Mouse (Mus musculus): ENCODE data around the gene Slc25a31. TPM values are rescaled to one million over a fixed set of nuclear protein-coding genes. Genes with fewer than 3 reads are reported as not detected.

Slc25a31 gene
- polyA plus RNA-seq, 1 experiment from 2014 or later, result 0.09 TPM

DNA sequence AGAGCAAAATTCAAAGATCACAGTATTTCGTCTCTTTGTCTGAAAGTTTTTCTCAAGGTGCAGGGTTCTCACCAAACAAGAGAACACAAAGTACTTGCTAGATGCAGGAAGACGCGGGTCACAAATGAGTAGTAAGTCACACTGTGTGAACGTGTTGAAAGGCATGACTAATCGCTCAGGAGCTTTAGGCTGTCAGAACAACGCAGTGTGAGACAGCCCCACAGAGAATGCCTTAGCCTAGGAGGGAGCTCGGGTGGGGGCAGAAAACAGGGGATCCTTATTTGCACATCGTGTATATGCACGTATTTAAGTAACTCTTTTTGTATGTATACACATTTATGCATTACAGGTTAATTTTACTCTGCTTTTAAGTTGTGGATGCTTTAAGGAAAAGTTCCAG is 21.8 kb upstream of the Slc25a31 start:
- peak; percentile 23 for DNase-seq (ENCODE audit: low spot score)
- Histone ChIP-seq H3K4me3 (peak overlapping the region; percentile 6; the same call in 1 of the 2 replicates), H3K27ac (peak overlapping the region; percentile 80), H3K9me3 (no peaks in the 10 kb centered on the region), H3K36me3 (peaks cover 11% of the 10 kb centered on the region), H3K27me3 (ENCODE audit: insufficient read depth, poor library complexity, severe bottlenecking) (no peaks in the 10 kb centered on the region), H3K4me1 (replicated peaks) (peaks cover 52% of the 10 kb centered on the region)
- WGBS, result 10% methylated on average over 9 of the region's 9 CpGs

DNA sequence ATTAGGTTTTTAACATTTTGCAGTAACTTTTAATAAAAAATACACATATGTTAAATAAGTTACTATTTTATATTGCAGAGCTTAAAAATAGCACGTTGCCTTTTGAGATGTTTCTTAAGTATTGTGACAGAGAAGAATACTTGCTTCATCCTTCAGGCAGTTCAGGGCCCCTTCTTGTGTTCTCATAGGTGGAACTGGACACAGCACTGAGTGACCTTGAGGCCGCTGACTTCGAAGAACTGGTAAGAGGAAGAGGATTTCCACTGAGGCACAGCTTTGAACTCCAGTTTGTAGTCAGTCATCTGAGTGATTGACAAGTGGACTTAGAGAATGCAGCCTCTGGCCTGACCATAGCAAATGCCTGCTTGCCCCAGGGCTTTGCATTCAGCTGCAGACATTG is 21.1 kb upstream of the Slc25a31 start:
- DNase-seq (ENCODE audit: low spot score), result peak; percentile 36
- WGBS, result 45% methylated on average over 3 of the region's 3 CpGs
- Histone ChIP-seq H3K27me3 (ENCODE audit: insufficient read depth, poor library complexity, severe bottlenecking) (no peaks in the 10 kb centered on the region), H3K27ac (peak overlapping the region; percentile 30), H3K4me1 (replicated peaks) (peaks cover 45% of the 10 kb centered on the region), H3K9me3 (no peaks in the 10 kb centered on the region), H3K36me3 (peaks cover 14% of the 10 kb centered on the region), H3K4me3 (no peak overlapping the region)

DNA sequence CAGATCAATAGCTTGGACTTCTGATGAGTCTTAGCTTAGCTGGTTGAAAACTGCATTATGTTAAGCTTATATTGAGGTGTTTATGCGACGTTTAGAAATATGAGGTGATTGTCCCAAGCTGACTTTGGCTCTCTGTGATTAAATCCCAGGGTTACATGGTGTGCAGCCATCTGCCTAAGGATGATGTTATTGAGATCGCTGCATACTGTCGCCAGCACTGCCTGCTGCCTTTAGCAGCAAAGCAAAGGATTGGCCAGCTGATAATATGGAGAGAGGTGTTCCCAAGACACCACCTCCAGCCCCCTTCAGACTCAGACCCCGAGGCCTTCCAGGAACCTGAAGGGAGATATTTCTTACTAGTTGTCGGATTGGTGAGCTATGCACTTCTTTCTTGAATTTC is 17.1 kb upstream of the Slc25a31 start:
- 87% methylated on average over 6 of the region's 6 CpGs for WGBS
- no peaks in the 10 kb centered on the region for H3K27me3 ChIP-seq (ENCODE audit: insufficient read depth, poor library complexity, severe bottlenecking)
- no peak for DNase-seq (ENCODE audit: low spot score)
- H3K36me3 ChIP-seq, result peaks cover 27% of the 10 kb centered on the region
- H3K9me3 ChIP-seq, result no peaks in the 10 kb centered on the region
- no peak overlapping the region for H3K27ac ChIP-seq
- no peak overlapping the region for H3K4me3 ChIP-seq
- H3K4me1 ChIP-seq (replicated peaks), result peaks cover 19% of the 10 kb centered on the region

DNA sequence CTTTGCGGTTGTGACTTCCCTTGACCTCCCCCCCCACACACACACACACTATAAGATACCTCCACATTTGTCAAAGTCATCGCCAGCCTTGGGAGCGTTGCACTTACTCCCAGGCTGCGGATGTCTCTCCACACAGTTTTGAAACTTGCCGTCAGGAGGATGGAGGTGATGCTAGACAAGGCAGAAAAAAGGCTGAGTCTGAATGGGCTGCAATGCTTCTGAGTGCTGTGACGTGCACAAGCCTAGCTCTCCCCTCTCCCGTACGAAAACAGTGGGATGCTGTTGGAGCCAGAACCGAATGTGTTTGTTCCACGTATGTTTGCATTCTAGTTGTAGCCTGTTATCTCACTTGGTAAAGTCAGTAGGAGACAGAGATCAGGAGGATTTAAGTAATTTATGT is 15.2 kb upstream of the Slc25a31 start:
- Histone ChIP-seq H3K4me3 (no peak overlapping the region), H3K27ac (no peak overlapping the region), H3K36me3 (peaks cover 39% of the 10 kb centered on the region), H3K9me3 (no peaks in the 10 kb centered on the region), H3K4me1 (replicated peaks) (peaks cover 1% of the 10 kb centered on the region), H3K27me3 (ENCODE audit: insufficient read depth, poor library complexity, severe bottlenecking) (no peaks in the 10 kb centered on the region)
- 91% methylated on average over 10 of the region's 10 CpGs for WGBS
- no peak for DNase-seq (ENCODE audit: low spot score)

DNA sequence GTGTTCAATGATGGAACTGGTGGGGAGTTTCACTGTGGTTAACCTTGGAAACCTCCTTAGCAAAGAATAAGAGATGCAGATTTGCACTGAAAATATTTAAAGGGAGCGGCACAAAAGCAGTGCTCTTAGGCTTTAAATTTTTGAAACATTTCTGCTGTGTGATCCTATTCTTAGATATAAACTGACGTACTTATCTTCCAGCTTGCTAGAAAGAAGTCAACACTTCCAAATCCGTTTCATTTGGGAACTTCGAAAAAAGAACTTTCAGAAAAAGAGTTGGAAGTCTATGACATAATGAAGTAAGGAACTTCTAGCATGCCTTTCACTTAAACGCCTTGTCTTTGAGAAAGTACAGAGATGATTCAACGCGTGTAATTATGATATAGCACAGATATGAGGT is 14.7 kb upstream of the Slc25a31 start:
- no peak for DNase-seq (ENCODE audit: low spot score)
- H3K36me3 ChIP-seq, result peaks cover 44% of the 10 kb centered on the region
- H3K27me3 ChIP-seq (ENCODE audit: insufficient read depth, poor library complexity, severe bottlenecking), result no peaks in the 10 kb centered on the region
- H3K9me3 ChIP-seq, result no peaks in the 10 kb centered on the region
- H3K4me3 ChIP-seq, result no peak overlapping the region
- no peaks in the 10 kb centered on the region for H3K4me1 ChIP-seq (replicated peaks)
- WGBS, result 94% methylated on average over 7 of the region's 7 CpGs
- no peak overlapping the region for H3K27ac ChIP-seq

DNA sequence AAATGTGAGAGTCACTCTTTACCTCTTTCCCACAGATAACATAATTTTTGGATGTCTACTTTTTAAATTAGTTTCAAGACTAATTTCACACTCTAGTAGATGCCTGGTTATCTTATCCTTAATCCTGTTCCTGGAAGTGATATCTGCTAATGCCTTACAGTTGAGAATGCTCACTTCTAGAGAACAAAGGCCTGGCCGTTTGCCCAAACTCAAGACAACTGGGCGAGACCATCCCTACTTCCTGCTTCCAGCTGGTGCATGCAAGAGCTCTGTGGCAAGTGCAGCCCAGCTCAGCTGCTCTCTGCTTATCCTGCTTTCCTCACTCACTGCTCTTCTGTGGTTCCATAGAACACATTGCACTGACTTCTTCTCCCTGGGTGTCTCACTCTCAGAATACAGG is 14.2 kb upstream of the Slc25a31 start:
- no peak for DNase-seq (ENCODE audit: low spot score)
- H3K4me3 ChIP-seq, result no peak overlapping the region
- no peaks in the 10 kb centered on the region for H3K4me1 ChIP-seq (replicated peaks)
- H3K9me3 ChIP-seq, result no peaks in the 10 kb centered on the region
- H3K27me3 ChIP-seq (ENCODE audit: insufficient read depth, poor library complexity, severe bottlenecking), result no peaks in the 10 kb centered on the region
- peaks cover 49% of the 10 kb centered on the region for H3K36me3 ChIP-seq
- WGBS, result 84% methylated on average over 2 of the region's 2 CpGs
- no peak overlapping the region for H3K27ac ChIP-seq

DNA sequence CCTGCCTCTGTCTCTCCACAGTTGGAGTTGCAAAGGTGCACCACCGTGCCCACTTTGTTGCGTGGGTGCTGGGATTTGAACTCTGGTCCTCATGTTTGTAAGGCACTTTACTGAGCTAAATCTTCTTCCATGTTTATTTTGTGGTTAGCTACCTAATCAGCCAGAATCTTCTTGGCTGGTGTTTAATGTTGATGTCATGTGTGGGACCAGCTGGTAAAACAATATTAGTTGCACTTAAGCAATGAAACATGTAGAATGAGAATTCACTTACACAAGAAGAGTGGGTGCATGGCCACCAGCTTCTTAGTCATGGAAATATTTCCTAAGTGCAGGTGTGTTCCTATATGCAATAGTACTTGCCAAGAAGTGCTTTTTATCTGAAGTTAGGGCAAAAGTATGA is 13.5 kb upstream of the Slc25a31 start:
- DNase-seq (ENCODE audit: low spot score), result no peak
- Histone ChIP-seq H3K4me1 (replicated peaks) (no peaks in the 10 kb centered on the region), H3K36me3 (peaks cover 56% of the 10 kb centered on the region)

DNA sequence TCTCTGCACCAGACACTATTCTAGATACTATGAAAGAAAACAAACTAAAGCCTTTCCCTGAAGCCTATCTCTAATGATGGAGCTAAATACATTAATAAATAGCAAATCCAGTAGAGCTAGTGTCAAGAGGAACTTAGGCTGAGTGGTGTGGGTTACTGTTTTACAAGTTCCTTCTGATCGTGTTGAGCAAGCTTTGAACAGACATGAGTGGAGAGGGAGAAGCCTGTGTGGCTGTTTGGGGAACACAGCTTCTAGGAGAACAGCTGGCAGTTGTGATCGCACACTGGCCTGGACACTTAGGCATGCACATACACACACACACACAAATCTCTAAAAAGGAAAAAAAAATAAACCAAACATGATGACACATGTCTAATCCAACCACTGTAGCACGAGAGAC is 9.8 kb upstream of the Slc25a31 start:
- no peak for DNase-seq (ENCODE audit: low spot score)
- H3K36me3 ChIP-seq, result peaks cover 52% of the 10 kb centered on the region
- WGBS, result 88% methylated on average over 3 of the region's 3 CpGs
- no peaks in the 10 kb centered on the region for H3K27me3 ChIP-seq (ENCODE audit: insufficient read depth, poor library complexity, severe bottlenecking)
- no peaks in the 10 kb centered on the region for H3K9me3 ChIP-seq
- no peak overlapping the region for H3K27ac ChIP-seq
- H3K4me3 ChIP-seq, result no peak overlapping the region
- no peaks in the 10 kb centered on the region for H3K4me1 ChIP-seq (replicated peaks)

More for the DNA sequence above, 13.5 kb upstream of the Slc25a31 start:
- H3K9me3 ChIP-seq, result no peaks in the 10 kb centered on the region
- no peak overlapping the region for H3K4me3 ChIP-seq
- no peaks in the 10 kb centered on the region for H3K27me3 ChIP-seq (ENCODE audit: insufficient read depth, poor library complexity, severe bottlenecking)
- H3K27ac ChIP-seq, result no peak overlapping the region
- WGBS, result 95% methylated on average over 2 of the region's 2 CpGs

DNA sequence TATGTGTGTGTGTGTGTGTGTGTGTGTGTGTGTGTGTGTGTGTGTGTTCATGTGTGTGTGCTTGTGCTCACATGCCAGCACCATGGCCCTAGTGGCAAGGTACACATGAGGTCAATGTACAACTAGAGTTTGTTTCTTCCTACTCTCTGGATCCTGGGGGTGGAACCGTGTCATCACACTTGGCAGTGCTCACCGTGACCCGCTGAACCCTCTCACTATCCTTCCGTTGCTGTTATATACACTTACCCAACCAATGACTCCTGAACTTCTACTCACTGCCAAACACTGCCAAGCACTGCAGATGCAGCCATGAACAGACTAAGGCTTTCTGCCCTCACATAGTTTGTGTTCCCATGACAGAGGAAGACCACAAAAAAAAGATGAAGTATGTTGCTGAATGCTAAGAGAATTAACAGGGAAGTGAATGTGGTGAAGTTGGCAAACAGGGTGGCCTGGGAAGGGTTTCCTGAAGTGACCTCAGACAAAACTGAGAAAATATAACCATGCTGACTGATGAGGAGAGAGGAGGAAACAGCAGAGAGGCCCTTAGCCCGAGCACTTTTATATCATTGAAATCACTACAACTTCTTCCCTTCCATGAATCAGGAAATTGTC is 3.7 kb upstream of the Slc25a31 start:
- Histone ChIP-seq H3K27me3 (ENCODE audit: insufficient read depth, poor library complexity, severe bottlenecking) (no peaks in the 10 kb centered on the region), H3K4me1 (replicated peaks) (no peaks in the 10 kb centered on the region), H3K27ac (no peak overlapping the region), H3K36me3 (peaks cover 12% of the 10 kb centered on the region), H3K4me3 (no peak overlapping the region), H3K9me3 (peaks cover 12% of the 10 kb centered on the region)
- WGBS, result 86% methylated on average over 5 of the region's 5 CpGs
- DNase-seq (ENCODE audit: low spot score), result no peak

DNA sequence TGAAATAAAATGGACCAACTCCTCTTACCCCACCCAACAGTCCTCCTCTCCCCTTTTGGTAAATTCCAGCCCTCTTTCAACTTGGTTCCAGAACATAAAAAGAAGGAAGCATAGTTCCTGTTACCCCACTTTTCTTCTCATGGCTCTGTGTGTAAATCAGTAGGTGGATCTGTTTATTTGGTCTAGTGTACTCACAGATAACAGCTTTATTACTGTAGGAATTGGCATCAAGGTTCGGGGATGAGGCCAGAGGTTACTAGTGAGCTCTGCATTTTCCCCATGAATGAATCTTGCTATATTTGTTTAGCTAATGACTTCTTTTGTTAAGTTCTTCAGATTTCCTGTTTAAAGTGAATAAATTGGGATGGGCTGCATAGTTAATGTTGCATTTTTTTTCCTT is 7.4 kb downstream of the Slc25a31 start:
- Histone ChIP-seq H3K27ac (no peak overlapping the region), H3K27me3 (ENCODE audit: insufficient read depth, poor library complexity, severe bottlenecking) (no peaks in the 10 kb centered on the region), H3K4me3 (no peak overlapping the region), H3K36me3 (no peaks in the 10 kb centered on the region), H3K9me3 (no peaks in the 10 kb centered on the region), H3K4me1 (replicated peaks) (no peaks in the 10 kb centered on the region)
- no peak for DNase-seq (ENCODE audit: low spot score)
- WGBS, result 68% methylated on average over 1 of the region's 1 CpGs

DNA sequence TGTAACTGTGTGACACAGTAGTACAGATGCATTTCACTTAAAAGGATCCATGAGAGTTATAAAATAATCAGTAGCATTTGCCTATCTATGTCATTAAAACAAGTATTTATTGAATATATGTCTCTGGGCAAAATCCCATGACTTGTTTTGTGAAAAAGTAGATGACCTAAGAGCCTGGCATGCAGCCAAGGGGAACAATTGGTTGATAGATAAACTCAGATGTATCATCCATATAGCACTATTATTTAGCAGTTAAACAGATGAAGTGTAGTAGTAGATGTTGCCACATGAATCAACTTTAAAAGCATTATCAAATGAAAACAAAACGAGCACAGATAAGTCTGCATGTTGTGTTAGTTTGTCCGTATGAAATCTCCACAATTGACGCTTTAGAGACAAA is 10.4 kb downstream of the Slc25a31 start:
- 90% methylated on average over 3 of the region's 3 CpGs for WGBS
- Histone ChIP-seq H3K4me1 (replicated peaks) (no peaks in the 10 kb centered on the region), H3K27ac (no peak overlapping the region), H3K4me3 (no peak overlapping the region), H3K9me3 (no peaks in the 10 kb centered on the region), H3K27me3 (ENCODE audit: insufficient read depth, poor library complexity, severe bottlenecking) (no peaks in the 10 kb centered on the region), H3K36me3 (no peaks in the 10 kb centered on the region)
- no peak for DNase-seq (ENCODE audit: low spot score)

DNA sequence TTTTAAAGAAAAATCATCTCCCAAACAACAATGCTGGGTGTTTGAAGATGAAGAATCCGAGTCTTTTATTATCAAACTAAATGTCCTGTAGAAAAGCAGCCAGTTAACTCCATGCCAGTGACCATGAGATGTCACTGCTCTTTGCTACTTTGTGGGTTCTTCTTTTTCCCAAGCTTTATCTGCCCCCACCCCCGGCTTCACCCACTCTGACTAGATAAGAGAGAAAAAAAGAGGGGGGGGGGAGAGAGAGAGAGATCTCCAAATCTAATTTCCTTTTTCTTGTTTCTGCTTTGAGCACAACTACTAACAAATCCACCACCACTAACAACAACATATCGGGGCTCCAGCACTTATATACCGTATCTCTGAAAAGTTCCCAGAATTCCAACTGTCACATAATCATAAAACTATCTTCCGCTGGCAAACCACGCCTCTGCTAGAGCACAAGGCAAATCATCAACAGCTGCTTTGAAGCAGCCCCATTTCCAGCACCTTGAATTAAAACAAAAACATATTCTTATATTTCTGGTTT is 29.8 kb downstream of the Slc25a31 start:
- Histone ChIP-seq H3K27ac (no peak overlapping the region), H3K4me3 (no peak overlapping the region), H3K9me3 (no peaks in the 10 kb centered on the region), H3K4me1 (replicated peaks) (no peaks in the 10 kb centered on the region), H3K27me3 (ENCODE audit: insufficient read depth, poor library complexity, severe bottlenecking) (no peaks in the 10 kb centered on the region), H3K36me3 (no peaks in the 10 kb centered on the region)
- 88% methylated on average over 6 of the region's 6 CpGs for WGBS
- DNase-seq (ENCODE audit: low spot score), result no peak

DNA sequence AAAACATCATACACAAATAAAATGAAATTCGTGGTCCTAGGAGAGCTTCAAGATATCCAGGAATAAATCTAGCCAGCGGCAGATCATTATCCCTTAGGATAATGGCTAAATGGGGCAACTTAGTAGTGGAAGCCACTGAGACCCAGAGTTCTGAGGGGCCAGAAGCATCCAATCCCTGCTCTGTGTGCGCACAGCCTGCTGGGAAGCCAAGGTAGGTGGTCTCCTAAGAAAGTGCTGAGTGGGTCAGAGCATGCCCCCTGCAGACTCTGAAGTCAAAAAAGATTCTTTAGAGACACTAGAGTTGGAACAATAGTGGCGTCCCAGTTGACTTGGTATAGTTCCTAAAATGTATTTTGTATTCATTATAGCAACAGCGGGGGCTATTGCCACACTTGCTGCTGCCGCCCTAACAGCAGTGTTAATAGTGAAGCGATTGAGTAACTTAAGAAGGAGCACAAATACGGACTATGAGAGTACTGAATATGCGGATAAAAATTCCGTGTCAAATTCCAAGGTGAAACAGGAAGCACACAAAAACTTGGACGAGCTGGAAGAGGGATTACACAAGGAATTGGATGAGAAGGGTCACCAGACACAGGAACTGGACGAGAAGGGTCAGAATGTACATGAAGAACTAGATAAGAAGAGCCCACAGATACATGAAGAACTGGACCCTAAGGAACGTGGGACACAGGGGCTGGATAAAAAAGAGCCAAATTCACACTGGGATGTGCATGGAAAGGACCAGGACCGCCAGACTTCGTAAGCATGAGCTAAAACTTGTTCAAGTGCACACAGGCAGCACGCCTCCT is 35.6 kb downstream of the Slc25a31 start, which contains the start of gene Hspa4l:
TSS of gene Hspa4l (plus strand) at position 472 of the 812 bp plus-strand sequence.
- peak; percentile 22 for DNase-seq (ENCODE audit: low spot score)
- H3K9me3 ChIP-seq, result no peaks in the 10 kb centered on the region
- peak within 1 kb of the TSS; percentile 85 for H3K4me3 ChIP-seq
- H3K27ac ChIP-seq, result peak within 1 kb of the TSS; percentile 92
- WGBS, result 19% methylated on average over 16 of the region's 16 CpGs
- H3K27me3 ChIP-seq (ENCODE audit: insufficient read depth, poor library complexity, severe bottlenecking), result no peaks in the 10 kb centered on the region
- H3K4me1 ChIP-seq (replicated peaks), result peaks cover 22% of the 10 kb centered on the region
- no peaks in the 10 kb centered on the region for H3K36me3 ChIP-seq
